Mouse (Mus musculus): ENCODE data around the gene Cntd1.

The Cntd1 gene

DNA sequence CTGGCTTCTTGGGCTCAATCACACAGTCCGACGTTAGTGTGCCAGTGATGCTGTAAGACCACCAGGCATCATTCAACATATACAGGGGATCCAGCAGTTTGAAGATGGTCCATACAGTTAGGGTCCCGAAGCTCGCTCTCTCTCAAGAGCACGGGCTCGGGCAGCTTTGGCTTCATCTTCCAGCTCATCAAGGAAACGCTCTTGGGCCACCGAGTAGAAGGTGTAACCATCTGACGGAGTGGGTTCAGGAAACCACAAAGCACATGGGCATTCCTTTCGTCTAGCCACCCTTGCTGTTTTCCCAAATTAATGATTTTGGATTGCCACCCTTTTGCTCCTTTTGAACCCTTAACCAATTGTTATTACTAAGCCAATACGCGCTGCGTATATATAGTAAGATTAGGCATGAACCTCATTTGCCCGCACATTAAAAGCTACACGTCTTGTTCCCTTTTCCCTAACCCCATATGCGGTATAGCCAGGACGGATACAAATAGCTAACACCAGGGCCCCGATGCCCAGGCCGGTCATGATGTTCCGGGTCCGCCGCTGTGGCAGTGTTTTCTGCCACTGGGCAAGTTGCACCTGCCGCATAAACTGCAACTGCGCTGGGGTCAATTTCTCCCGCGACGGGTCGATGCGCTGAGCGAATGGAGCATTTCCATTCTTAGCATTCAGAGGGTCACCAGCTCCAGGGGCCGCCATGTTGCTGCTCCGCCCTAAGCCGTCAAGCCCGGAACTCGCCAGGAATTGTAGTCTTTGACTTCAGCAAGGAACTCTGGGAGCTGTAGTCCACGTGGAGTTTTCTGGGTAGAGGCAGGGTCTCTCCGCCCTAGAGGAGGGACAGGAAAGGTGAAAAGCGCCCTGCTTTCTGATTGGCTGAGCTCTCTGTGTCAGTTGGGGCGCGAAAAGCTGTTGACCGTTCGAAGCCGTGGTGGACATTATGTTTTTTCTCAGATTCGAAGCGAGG lies at the start of gene Cntd1, which contains the start of gene Coa3:
Gene Cntd1 (plus strand): TSS at position 790 of the 970 bp plus-strand sequence.
Gene Coa3 (minus strand): TSS at position 892 of the 970 bp plus-strand sequence.
- DNase-seq (ENCODE audit: low spot score in 2 of 2): peak; percentile 73 to 79

DNA sequence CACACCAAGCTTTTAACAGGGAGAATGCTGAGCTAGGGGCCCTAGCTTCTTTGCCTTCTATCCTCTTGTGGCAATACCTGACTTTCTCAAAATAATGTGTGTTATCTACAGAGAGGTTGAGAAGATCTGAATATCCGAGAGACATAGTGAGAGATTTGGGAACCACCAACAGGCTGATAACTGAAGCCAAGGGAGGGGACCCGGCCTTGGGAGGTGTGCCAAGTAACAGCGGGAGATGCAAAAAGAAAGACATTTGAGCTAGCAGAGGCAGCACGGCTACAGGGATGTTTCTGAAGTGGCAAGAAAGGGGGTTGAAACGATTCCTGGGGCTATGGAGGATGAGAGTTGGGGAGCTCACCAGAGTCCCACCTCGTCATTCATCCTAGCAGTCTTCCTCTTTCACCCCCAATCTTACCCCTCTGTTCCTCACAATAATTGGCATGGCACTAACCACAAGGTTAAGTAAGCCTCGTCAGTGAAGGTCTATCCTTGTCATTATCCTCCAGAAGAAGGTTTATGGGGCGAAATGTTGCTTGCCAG lies 49.4 kb upstream of the Cntd1 start:
- DNase-seq (ENCODE audit: low spot score in 2 of 2): no peak

DNA sequence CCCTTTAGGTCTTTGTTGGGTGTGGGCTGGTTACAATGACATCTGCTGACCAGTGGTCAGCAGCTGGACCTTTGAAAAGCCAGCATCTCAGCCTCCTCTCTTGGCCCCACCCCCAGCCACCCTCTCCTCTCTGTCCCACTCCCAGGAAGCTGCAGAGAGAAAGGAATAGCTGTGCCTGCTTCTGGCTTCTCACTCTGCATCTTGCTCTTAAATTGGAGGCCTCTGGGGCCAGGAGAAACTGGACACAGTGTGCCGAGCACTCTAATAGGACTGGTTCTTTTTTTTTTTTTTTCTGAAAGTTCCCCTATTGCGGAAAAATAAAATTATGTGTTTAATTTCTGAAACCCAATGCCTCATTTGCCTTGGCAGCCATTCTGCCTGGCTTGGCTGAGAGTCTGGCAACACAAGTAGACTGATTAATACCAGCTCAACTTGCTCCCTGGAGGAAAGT lies 48.7 kb upstream of the Cntd1 start:
- DNase-seq (ENCODE audit: low spot score in 2 of 2): peak in 1 of 2 experiments; percentile 62

DNA sequence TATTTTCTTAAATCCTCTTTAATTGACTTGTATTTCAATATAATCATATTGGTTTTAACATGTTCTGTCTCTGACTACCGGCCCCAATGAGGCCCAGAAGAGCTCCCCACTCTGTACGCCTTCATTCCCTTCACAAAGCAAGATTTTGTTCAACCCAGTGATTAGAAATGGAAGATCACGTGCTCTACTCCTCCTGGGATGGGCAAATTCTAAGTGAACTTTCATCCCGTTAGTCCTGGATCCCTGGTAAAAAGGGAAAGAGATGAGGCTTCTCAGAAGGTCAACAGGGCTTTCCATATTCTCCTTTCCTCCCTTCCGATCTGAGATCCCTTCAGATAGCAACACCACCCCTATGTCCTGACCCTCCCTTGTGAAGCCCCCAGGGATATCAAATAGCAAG lies 48.3 kb upstream of the Cntd1 start:
- DNase-seq (ENCODE audit: low spot score in 2 of 2): no peak

DNA sequence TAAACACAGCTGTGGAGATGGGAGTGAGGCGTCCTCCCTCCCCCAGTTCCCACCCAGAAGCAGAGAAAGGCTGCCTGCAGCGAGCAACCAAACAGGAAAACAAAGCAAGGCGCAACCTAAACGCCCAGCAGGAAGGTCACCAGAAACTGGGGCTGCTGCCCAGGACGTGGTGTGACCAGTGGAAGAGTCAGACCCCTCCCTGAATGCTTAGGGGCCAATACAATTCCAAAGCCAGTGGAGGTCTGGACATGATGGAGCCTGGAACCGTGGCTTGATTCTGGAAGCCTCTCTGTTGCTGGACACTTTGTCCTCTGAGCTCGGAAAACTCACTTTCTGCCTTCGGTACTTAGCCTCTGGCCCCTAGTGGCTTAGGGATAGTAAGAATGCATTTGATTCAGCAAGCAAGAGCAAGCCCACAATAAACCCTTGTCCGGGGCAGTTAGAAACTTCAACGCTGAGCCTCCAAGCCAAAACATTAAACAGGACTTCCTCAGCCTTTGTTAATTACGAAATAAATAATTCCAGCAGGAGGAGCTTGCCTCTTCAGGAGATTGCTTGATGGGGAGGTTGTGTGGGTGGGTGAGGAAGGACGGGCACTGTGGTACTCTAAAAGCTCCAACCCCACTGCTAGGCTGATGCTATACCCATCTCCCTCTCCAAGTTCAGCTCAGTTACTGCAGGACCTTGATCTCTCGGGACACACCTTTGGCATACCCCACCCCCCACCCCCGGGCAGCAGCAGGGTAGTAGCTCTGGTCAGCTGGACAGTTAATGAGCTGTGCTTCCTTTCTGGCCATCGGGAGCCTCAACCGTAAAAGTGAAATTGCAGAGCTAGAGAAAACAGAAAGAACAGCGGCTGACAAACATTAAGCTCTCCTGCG lies 47.6 kb upstream of the Cntd1 start:
- DNase-seq (ENCODE audit: low spot score in 2 of 2): peak; percentile 63 to 71

DNA sequence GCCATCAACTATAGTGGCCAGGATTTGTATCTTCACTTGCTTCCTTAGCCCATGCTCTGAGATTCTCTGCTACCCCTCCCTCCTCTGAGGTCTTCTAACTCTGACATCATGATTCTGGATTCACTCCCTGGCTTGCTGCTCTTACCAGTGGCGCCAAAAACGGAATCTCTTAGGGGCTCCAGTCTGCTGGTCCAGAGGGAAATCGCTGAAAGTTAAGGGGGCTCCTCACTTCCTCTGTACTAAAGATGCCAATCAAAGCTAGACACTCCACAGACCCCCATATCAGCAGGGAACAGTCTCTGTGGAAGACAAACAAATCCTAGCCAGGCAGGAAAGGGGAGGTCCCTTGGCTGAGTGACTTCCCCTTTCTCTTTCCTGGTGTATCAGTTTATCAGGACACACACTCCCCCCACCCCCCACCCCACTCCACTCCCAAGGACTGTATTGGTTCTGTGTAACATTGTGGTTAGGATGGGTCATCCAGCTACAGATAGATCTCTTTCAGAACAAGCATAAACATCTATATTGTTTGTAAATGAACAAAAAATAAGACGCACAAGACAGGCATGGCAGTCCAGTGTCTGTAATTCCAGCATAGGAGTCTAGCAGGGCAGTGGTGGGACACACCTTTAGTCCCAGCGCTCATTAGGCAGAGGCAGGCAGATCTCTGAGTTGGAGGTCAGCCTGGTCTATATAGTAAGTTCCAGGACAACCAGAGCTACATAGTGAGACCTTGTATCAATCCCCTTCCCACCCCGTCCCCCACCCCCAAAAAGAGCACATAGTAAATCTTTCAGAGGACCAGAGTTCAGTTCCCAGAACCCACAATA lies 46.6 kb upstream of the Cntd1 start:
- DNase-seq (ENCODE audit: low spot score in 2 of 2): peak in 1 of 2 experiments; percentile 34

DNA sequence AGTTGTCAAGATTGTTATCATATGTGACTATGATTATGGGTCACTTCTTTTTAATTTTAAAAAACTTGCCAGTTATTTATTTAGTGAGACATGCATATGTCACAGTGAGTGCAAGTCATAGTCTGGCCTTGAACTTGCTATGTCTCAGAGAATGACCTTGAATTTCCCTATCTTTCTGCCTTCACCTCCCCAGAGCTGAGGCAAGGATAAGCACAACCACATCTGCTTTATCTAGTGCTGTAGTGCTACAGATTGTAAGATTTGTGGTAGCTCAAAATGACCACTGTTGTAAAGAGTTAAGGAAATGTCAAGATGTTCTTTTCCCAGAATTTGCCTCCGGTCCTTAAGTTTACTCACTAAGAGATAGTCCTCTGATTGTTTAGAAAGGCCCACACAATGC lies 45.6 kb upstream of the Cntd1 start:
- no peak for DNase-seq (ENCODE audit: low spot score in 2 of 2)

DNA sequence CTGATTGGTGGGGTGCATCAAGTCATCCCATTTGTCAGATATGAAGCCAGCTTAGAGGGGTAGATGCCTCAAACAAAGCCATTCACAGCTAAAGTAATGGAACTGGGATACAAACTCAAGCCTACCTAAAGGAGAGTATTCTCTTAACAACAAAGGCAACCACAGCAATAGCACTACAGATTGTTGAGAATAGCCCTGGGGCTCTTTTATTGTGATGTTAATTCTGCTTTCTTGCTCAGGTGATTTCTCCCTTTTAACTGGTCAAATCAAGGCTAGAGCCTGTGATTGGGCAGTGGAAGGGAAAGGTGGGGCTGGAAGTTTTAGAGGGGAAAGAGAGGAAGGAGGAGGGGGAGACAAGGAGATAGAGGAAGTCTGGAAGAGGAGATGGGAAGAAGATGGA lies 44.7 kb upstream of the Cntd1 start:
- no peak for DNase-seq (ENCODE audit: low spot score in 2 of 2)

DNA sequence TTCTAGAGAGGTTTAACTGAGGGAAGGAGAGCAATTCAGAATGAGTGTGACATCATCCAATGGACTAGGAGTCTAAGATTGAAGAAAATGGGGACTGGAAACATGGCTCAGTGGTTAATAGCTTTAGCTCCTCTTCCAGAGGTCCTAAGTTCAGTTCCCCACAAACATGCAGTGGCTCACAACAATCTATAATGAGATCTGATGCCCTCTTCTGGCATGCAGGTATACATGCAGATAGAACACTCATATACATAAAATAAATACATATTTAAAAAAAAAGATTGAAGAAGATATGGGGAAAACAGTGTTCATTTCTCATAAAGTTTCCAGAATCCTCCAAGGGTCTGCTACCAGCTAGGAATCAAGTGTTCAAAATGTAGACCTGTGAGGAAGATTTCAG lies 43.4 kb upstream of the Cntd1 start:
- DNase-seq (ENCODE audit: low spot score in 2 of 2): no peak

DNA sequence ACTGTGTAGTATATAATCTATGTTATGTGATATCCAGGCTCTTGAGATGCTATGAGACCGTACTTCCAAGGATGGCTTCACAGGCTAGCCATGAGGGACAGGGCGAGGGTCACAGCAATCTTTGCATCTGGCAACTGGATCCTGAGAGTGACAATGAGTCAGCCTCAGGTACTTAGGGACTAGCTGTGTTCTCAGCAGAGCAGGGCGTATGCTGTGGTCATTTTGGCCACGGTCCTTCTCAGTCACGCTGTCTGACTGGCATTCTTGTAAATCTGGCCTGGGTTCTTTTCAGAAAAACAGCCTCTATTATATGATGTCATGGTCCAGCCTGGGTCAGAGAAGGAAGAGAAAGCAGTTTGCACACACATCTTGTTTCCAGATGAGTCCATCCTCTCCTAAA lies 42.0 kb upstream of the Cntd1 start:
- DNase-seq (ENCODE audit: low spot score in 2 of 2): no peak

DNA sequence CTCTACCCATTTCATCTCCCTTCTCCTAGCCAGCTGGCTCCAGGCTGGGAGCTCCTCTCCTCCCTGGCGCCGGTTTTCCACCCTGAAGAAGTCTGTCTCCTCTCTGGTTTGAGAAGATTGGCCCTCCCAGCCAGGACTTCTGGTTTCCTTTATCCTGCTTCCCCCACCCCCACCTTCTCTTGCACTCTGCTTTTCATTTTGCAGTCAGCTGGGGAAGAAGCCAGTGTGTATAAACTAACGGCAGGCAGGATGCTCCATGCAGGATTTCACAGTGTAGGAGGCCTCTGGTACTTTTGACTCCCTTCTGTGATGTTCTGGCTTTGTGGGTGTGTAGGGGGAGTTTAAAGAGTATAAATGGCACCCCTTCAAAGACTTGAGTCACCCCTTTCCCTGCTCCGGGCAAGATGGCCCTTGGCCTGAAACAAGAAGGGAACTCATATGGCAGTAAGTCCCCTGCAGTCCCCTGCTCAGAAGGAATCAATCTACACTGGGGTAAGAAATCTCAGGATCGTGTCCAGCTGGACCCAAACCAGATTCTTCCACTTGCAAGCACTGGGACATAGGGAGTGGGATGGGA lies 40.7 kb upstream of the Cntd1 start:
- no peak for DNase-seq (ENCODE audit: low spot score in 2 of 2)

DNA sequence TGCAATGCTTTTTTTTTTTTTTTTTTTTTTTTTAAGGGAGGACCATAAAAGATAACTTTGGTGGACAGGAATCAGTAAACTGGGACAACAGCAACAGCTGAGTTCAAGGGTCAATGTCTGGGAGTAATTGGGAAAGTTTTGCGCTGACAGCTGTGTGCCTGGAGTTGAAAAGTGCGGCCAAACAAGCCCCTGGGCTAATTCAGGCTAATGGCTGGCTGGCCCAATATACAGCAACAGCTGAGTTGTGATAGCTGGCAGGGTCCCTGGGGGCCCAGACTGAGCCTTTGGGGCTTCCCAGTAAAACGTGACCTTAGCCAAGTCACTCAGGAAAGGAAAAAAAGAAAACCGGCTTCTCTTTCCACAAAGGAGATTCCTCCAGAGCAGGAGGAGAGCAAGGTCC lies 33.7 kb upstream of the Cntd1 start:
- DNase-seq (ENCODE audit: low spot score in 2 of 2): no peak

DNA sequence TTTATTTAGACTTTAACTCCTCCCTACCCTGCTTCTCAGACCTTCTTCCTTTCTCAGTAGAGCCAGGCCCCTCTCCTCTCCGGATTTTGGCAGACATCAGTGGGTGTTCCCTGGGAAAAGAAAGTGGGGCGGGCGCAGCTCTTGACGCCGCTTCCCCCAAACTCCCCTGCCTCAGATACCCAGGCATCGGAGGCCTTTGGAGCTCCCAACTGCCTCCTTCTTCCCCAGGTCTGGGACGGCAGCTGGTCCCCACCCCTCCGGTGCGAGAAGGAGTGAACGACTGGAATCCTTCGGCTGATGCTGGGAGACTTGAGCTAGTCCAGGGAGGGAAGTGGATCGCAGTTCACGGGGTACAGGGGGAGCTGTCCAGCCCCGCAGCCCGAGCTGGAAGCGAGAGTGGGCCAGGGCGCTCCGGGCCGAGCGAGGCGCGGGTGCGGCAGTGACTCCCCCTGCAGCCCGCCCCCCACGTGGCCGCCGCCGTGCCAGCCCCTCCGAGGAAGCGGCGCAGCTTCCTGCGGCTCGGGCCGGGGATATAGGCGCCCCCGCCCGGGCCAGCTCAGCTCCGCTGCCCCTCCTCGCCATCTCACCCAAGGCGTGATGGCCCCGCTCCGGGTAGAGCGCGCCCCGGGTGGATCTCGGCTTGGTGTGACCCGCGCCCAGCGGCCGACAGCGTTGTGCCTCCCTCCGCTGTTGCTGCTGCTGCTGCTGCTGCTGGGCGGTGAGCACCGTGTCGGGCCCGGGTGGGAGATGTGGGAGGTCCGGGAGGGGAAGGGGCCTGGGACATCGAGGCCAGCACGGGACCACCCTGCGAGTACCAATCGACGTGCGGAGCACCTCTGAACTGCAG lies 32.7 kb upstream of the Cntd1 start, which contains the start of gene Ramp2:
Gene Ramp2 (plus strand): TSS at position 174 of the 847 bp plus-strand sequence.
- peak in 1 of 2 experiments; percentile 65 for DNase-seq (ENCODE audit: low spot score in 2 of 2)

DNA sequence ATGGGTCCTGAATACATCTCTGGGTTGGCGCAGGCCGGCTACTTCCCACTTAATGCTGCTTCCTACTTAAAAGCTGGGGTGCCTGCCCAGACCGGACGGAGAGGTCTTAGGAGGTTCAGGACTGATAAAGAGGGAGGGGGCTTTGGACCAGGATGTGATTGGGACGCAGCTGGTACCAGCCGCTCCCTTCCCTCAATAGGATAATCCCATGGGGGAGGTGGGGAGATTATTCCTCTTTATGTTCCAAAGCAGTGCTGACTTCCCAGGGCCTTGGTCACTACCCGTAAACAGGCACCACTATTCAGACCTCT lies 32.2 kb upstream of the Cntd1 start:
- DNase-seq (ENCODE audit: low spot score in 2 of 2): no peak

DNA sequence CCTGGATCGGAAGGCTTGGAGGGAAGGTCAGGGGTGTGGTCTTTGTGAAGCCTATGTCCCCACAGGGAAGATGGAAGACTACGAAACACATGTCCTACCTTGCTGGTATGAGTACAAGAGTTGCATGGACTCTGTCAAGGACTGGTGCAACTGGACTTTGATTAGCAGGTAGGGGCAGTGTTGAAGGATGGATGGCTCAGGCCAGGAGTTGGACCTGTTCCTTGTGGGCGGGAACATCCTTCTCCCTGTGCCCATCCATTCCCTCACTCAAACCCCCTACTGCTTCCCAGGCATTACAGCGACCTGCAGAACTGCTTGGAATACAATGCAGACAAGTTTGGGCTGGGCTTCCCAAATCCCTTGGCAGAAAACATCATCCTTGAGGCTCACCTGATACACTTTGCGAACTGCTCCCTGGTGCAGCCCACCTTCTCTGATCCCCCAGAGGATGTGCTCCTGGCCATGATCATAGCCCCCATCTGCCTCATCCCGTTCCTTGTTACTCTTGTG lies 31.2 kb upstream of the Cntd1 start:
- no peak for DNase-seq (ENCODE audit: low spot score in 2 of 2)

DNA sequence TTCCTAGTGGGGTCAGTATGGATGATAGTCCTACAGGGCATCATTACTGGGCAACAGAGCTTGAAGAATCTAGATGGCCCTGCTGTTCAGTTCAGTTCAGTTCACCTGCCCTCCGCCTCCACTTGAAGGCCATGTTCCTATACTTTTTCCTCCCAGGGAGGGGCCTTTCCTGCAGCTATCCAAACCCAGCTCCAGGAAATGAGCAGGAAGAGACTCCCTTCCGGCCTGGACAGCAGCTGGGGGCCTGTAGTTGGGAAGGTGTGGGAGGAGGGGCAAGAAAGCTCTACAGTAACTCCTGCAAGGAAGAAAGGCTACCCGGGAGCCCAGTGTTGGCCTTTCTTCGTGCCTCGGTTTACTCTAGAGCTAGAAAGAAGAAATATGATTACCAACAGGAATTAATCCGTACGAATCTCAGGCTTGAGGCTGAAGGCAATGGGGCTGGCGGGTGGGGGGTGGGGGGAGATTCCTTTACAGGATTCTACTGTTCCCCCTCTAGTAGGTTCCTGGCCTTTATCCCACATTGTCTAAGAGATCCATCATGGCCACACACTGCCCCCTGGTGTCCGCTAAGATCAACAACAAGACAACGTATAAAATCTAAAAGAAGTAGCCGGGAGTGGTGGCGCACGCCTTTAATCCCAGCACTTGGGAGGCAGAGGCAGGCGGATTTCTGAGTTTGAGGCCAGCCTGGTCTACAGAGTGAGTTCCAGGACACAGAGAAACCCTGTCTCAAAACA lies 30.4 kb upstream of the Cntd1 start:
- DNase-seq (ENCODE audit: low spot score in 2 of 2): no peak

DNA sequence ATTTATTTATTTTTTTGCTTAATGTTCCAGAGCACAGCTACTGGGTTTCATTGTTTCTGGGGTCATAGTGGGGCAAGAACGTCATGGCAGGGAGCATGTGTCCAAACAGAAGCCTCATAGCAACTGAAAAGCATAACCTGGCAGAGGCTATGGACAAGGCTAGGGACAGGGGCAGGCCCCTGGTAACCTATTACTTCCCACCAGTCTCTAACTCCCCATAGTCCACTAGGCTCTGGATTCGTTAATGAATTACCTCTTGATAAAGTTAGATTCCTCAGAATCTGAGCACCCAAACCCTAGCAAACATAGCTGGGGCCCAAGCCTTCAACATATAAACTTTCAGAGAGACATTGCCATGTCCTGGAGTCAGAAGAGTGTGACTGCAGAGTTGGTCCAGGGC lies 27.8 kb upstream of the Cntd1 start:
- no peak for DNase-seq (ENCODE audit: low spot score in 2 of 2)

DNA sequence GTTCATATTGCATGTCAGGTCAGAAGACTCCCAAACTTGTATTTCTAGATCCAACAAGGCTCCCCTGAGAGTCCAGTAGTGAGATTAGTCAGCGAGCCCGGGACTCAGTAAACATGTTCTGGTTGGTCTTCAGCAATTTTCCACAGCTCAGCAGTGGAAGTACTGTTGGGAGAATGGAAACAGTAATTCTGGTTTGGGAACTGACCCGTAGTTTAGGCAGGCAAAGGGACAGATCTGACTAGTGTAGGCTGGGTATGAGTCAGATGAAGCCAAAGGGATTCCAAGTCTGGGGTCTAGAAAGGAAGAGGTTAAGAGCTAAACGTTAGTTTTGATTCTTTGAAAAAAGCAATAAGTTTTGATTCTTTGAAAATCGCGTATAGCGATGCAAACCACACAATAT lies 25.9 kb upstream of the Cntd1 start:
- no peak for DNase-seq (ENCODE audit: low spot score in 2 of 2)
